Mouse (Mus musculus): ENCODE measurements around the gene Pxmp4.

Gene Pxmp4

GRCm38 (mm10) chr2:154603638-154604153, at the start of gene Pxmp4:
Gene Pxmp4, minus strand, starts transcription at chr2:154603708.
- DNase-seq (ENCODE audit: low spot score) = peak; percentile 99

- DNase-seq (ENCODE audit: low spot score) = peak; percentile 24
These were observed 47.9 kb upstream of the Pxmp4 start, which contains the start of gene Chmp4b for GRCm38 (mm10) chr2:154651363-154651762. Gene Chmp4b, plus strand, starts transcription at chr2:154651705.

- no peak for DNase-seq (ENCODE audit: low spot score)
These were observed 46.9 kb upstream of the Pxmp4 start for GRCm38 (mm10) chr2:154650404-154650803.

- peak; percentile 70 for DNase-seq (ENCODE audit: low spot score)
These were observed 44.6 kb upstream of the Pxmp4 start for GRCm38 (mm10) chr2:154648086-154648485.

- no peak for DNase-seq (ENCODE audit: low spot score)
These were observed 43.1 kb upstream of the Pxmp4 start for GRCm38 (mm10) chr2:154646634-154647033.

- DNase-seq (ENCODE audit: low spot score) = no peak
These were observed 39.3 kb upstream of the Pxmp4 start for GRCm38 (mm10) chr2:154642712-154643385.

GRCm38 (mm10) chr2:154642005-154642459, 38.5 kb upstream of the Pxmp4 start:
- peak; percentile 52 for DNase-seq (ENCODE audit: low spot score)

- DNase-seq (ENCODE audit: low spot score) = no peak
These were observed 37.7 kb upstream of the Pxmp4 start for GRCm38 (mm10) chr2:154641176-154641575.

GRCm38 (mm10) chr2:154639115-154639514, 35.6 kb upstream of the Pxmp4 start:
- DNase-seq (ENCODE audit: low spot score) = no peak

GRCm38 (mm10) chr2:154638521-154638920, 35.0 kb upstream of the Pxmp4 start:
- no peak for DNase-seq (ENCODE audit: low spot score)

- no peak for DNase-seq (ENCODE audit: low spot score)
These were observed 32.3 kb upstream of the Pxmp4 start for GRCm38 (mm10) chr2:154635826-154636225.

- DNase-seq (ENCODE audit: low spot score) = peak; percentile 19
These were observed 30.6 kb upstream of the Pxmp4 start for GRCm38 (mm10) chr2:154633876-154634644.

GRCm38 (mm10) chr2:154633039-154633742, 29.7 kb upstream of the Pxmp4 start:
- DNase-seq (ENCODE audit: low spot score) = no peak

- DNase-seq (ENCODE audit: low spot score) = peak; percentile 18
These were observed 28.8 kb upstream of the Pxmp4 start for GRCm38 (mm10) chr2:154632203-154632780.

GRCm38 (mm10) chr2:154630531-154630930, 27.0 kb upstream of the Pxmp4 start:
- DNase-seq (ENCODE audit: low spot score) = no peak

- DNase-seq (ENCODE audit: low spot score) = no peak
These were observed 20.6 kb upstream of the Pxmp4 start for GRCm38 (mm10) chr2:154624137-154624536.

- DNase-seq (ENCODE audit: low spot score) = no peak
These were observed 18.2 kb upstream of the Pxmp4 start for GRCm38 (mm10) chr2:154621684-154622083.

GRCm38 (mm10) chr2:154617061-154617460, 13.6 kb upstream of the Pxmp4 start:
- no peak for DNase-seq (ENCODE audit: low spot score)

- DNase-seq (ENCODE audit: low spot score) = no peak
These were observed 12.2 kb upstream of the Pxmp4 start for GRCm38 (mm10) chr2:154615674-154616073.

- no peak for DNase-seq (ENCODE audit: low spot score)
These were observed 11.5 kb upstream of the Pxmp4 start for GRCm38 (mm10) chr2:154614841-154615576.

All from yolk sac, embryonic 10.5 days (tissue).